Mouse (Mus musculus): ENCODE measurements around the gene Pard3b. TPM values are rescaled to one million over a fixed set of nuclear protein-coding genes. Genes with fewer than 3 reads are reported as not detected.

Gene Pard3b
- 19.9 and 23.9 TPM in 2 replicates for polyA plus RNA-seq (2015; fragmentation: Nextera tagmentation; extraction: Ambion mirVana)

GRCm38 (mm10) chr1:61638347-61639111 is at the start of gene Pard3b:
TSS of gene Pard3b (plus strand) at chr1:61638824.
- peak within 1 kb of the TSS; percentile 92 for H3K4me2 ChIP-seq
- peaks cover 15% of the 10 kb centered on the region for H3K4me1 ChIP-seq
- H3K27me3 ChIP-seq, result 0 out of 2 replicates have a peak, but pooled peaks cover 12% of the 10 kb centered on the region
- H3K27ac ChIP-seq, result peak within 1 kb of the TSS; percentile 48; the same call in 1 of the 2 replicates
- H3K4me3 ChIP-seq, result peak within 1 kb of the TSS; percentile 90
- ATAC-seq (ENCODE audit: insufficient number of reproducible peaks, insufficient read depth, low FRiP score, low TSS enrichment, low read depth), result peak; percentile 68; the same call in 1 of the 2 replicates
- no peaks in the 10 kb centered on the region for H3K9me3 ChIP-seq
- under 1% methylated on average over 60 of the region's 60 CpGs for WGBS
- no peaks in the 10 kb centered on the region for H3K36me3 ChIP-seq
- peak within 1 kb of the TSS; percentile 91 for H3K9ac ChIP-seq

- no peak for ATAC-seq (ENCODE audit: insufficient number of reproducible peaks, insufficient read depth, low FRiP score, low TSS enrichment, low read depth)
- Histone ChIP-seq H3K4me2 (no peak overlapping the region), H3K27ac (no peak overlapping the region), H3K9me3 (no peaks in the 10 kb centered on the region), H3K4me3 (no peak overlapping the region), H3K27me3 (no peaks in the 10 kb centered on the region), H3K36me3 (no peaks in the 10 kb centered on the region), H3K4me1 (no peaks in the 10 kb centered on the region), H3K9ac (no peak overlapping the region)
These were observed 22.4 kb upstream of the Pard3b start for GRCm38 (mm10) chr1:61616176-61616575.

GRCm38 (mm10) chr1:61620651-61621050 is 18.0 kb upstream of the Pard3b start:
- ATAC-seq (ENCODE audit: insufficient number of reproducible peaks, insufficient read depth, low FRiP score, low TSS enrichment, low read depth), result no peak
- 72% methylated on average over 1 of the region's 1 CpGs for WGBS
- Histone ChIP-seq H3K27ac (no peak overlapping the region), H3K4me1 (no peaks in the 10 kb centered on the region), H3K4me3 (no peak overlapping the region), H3K27me3 (no peaks in the 10 kb centered on the region), H3K9ac (no peak overlapping the region), H3K36me3 (no peaks in the 10 kb centered on the region), H3K4me2 (no peak overlapping the region), H3K9me3 (no peaks in the 10 kb centered on the region)

- no peak overlapping the region for H3K4me3 ChIP-seq
- H3K27me3 ChIP-seq, result no peaks in the 10 kb centered on the region
- no peak overlapping the region for H3K27ac ChIP-seq
- no peaks in the 10 kb centered on the region for H3K4me1 ChIP-seq
- H3K4me2 ChIP-seq, result no peak overlapping the region
- ATAC-seq (ENCODE audit: insufficient number of reproducible peaks, insufficient read depth, low FRiP score, low TSS enrichment, low read depth), result no peak
- no peak overlapping the region for H3K9ac ChIP-seq
- 81% methylated on average over 2 of the region's 2 CpGs for WGBS
- H3K9me3 ChIP-seq, result no peaks in the 10 kb centered on the region
- H3K36me3 ChIP-seq, result no peaks in the 10 kb centered on the region
These were observed 8.8 kb upstream of the Pard3b start for GRCm38 (mm10) chr1:61629857-61630256.

GRCm38 (mm10) chr1:61639114-61640093 is 780 bp downstream of the Pard3b start:
- 4% methylated on average over 38 of the region's 40 CpGs for WGBS
- H3K9ac ChIP-seq, result peak overlapping the region; percentile 91

GRCm38 (mm10) chr1:61641880-61642279 is 3.3 kb downstream of the Pard3b start:
- Histone ChIP-seq H3K27ac (no peak overlapping the region), H3K36me3 (no peaks in the 10 kb centered on the region), H3K4me3 (no peak overlapping the region), H3K4me2 (no peak overlapping the region), H3K4me1 (peaks cover 15% of the 10 kb centered on the region), H3K9ac (no peak overlapping the region), H3K27me3 (0 out of 2 replicates have a peak, but pooled peaks cover 12% of the 10 kb centered on the region), H3K9me3 (no peaks in the 10 kb centered on the region)
- ATAC-seq (ENCODE audit: insufficient number of reproducible peaks, insufficient read depth, low FRiP score, low TSS enrichment, low read depth), result no peak
- WGBS, result 64% methylated on average over 4 of the region's 4 CpGs

More at GRCm38 (mm10) chr1:61639114-61640093, 780 bp downstream of the Pard3b start:
- H3K27ac ChIP-seq, result peak overlapping the region; percentile 48; the same call in 1 of the 2 replicates
- 0 out of 2 replicates have a peak, but pooled peaks cover 12% of the 10 kb centered on the region for H3K27me3 ChIP-seq
- H3K4me2 ChIP-seq, result peak overlapping the region; percentile 92
- peak overlapping the region; percentile 90 for H3K4me3 ChIP-seq
- H3K9me3 ChIP-seq, result no peaks in the 10 kb centered on the region
- H3K36me3 ChIP-seq, result no peaks in the 10 kb centered on the region
- 0 out of 2 replicates have a peak, but pooled peaks have one; percentile 53 for ATAC-seq (ENCODE audit: insufficient number of reproducible peaks, insufficient read depth, low FRiP score, low TSS enrichment, low read depth)
- peaks cover 15% of the 10 kb centered on the region for H3K4me1 ChIP-seq

GRCm38 (mm10) chr1:61645062-61645461 is 6.4 kb downstream of the Pard3b start:
- no peak for ATAC-seq (ENCODE audit: insufficient number of reproducible peaks, insufficient read depth, low FRiP score, low TSS enrichment, low read depth)
- 57% methylated on average over 3 of the region's 3 CpGs for WGBS
- Histone ChIP-seq H3K4me3 (no peak overlapping the region), H3K4me1 (no peaks in the 10 kb centered on the region; the same call in 1 of the 2 replicates), H3K36me3 (no peaks in the 10 kb centered on the region), H3K27me3 (no peaks in the 10 kb centered on the region), H3K9me3 (no peaks in the 10 kb centered on the region), H3K9ac (no peak overlapping the region), H3K4me2 (no peak overlapping the region), H3K27ac (no peak overlapping the region)

GRCm38 (mm10) chr1:61649964-61650363 is 11.3 kb downstream of the Pard3b start:
- Histone ChIP-seq H3K4me3 (no peak overlapping the region), H3K4me1 (no peaks in the 10 kb centered on the region), H3K9me3 (no peaks in the 10 kb centered on the region), H3K36me3 (no peaks in the 10 kb centered on the region), H3K27me3 (no peaks in the 10 kb centered on the region), H3K9ac (no peak overlapping the region), H3K4me2 (no peak overlapping the region), H3K27ac (no peak overlapping the region)
- no peak for ATAC-seq (ENCODE audit: insufficient number of reproducible peaks, insufficient read depth, low FRiP score, low TSS enrichment, low read depth)

- ATAC-seq (ENCODE audit: insufficient number of reproducible peaks, insufficient read depth, low FRiP score, low TSS enrichment, low read depth), result no peak
- H3K9ac ChIP-seq, result no peak overlapping the region
- no peaks in the 10 kb centered on the region for H3K9me3 ChIP-seq
- no peak overlapping the region for H3K27ac ChIP-seq
- H3K36me3 ChIP-seq, result no peaks in the 10 kb centered on the region
- no peaks in the 10 kb centered on the region for H3K4me1 ChIP-seq
- no peak overlapping the region for H3K4me2 ChIP-seq
- no peaks in the 10 kb centered on the region for H3K27me3 ChIP-seq
- no peak overlapping the region for H3K4me3 ChIP-seq
- 78% methylated on average over 1 of the region's 1 CpGs for WGBS
These were observed 13.0 kb downstream of the Pard3b start for GRCm38 (mm10) chr1:61651454-61652271.

- ATAC-seq (ENCODE audit: insufficient number of reproducible peaks, insufficient read depth, low FRiP score, low TSS enrichment, low read depth), result no peak
- WGBS, result 93% methylated on average over 3 of the region's 3 CpGs
- Histone ChIP-seq H3K9me3 (no peaks in the 10 kb centered on the region), H3K27me3 (no peaks in the 10 kb centered on the region), H3K9ac (no peak overlapping the region), H3K4me1 (no peaks in the 10 kb centered on the region), H3K4me2 (no peak overlapping the region), H3K27ac (no peak overlapping the region), H3K36me3 (no peaks in the 10 kb centered on the region), H3K4me3 (no peak overlapping the region)
These were observed 19.1 kb downstream of the Pard3b start for GRCm38 (mm10) chr1:61657760-61658159.

- H3K27me3 ChIP-seq, result no peaks in the 10 kb centered on the region
- no peak overlapping the region for H3K4me3 ChIP-seq
- 73% methylated on average over 3 of the region's 3 CpGs for WGBS
- H3K9me3 ChIP-seq, result no peaks in the 10 kb centered on the region
- H3K4me1 ChIP-seq, result no peaks in the 10 kb centered on the region
- no peak overlapping the region for H3K27ac ChIP-seq
- ATAC-seq (ENCODE audit: insufficient number of reproducible peaks, insufficient read depth, low FRiP score, low TSS enrichment, low read depth), result no peak
- H3K4me2 ChIP-seq, result no peak overlapping the region
- H3K36me3 ChIP-seq, result no peaks in the 10 kb centered on the region
- no peak overlapping the region for H3K9ac ChIP-seq
These were observed 21.3 kb downstream of the Pard3b start for GRCm38 (mm10) chr1:61659931-61660330.
